Mouse (Mus musculus): ENCODE data around the gene 6430628N08Rik. TPM values are rescaled to one million over a fixed set of nuclear protein-coding genes. Genes with fewer than 3 reads are reported as not detected.

6430628N08Rik gene
- polyA plus RNA-seq, 1 experiment from 2014 or later, result 0.10 TPM

DNA sequence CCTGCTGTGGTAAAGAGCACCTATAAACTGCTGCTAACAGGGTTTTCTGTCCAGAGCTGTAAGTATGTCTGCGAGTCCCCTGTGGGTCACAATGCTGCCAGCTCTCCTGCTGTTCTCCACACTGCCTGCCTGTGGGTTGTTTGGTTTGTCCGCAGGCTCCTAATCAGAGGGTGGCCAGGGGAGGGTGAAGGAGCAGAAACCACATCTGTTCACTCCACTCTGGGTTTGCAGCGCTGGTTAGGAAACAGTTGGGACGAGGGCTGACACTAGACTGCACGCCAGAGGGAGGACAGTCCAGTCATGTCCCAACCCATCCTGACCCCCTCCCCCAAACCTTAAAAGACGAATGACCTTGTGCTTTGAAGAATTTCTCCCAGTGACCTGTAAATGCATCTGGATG, 35.4 kb upstream of the 6430628N08Rik start:
- Histone ChIP-seq H3K4me1 (ENCODE audit: control insufficient read depth, insufficient read depth, low read length) (peaks cover 7% of the 10 kb centered on the region), H3K4me2 (ENCODE audit: low read depth, low read length) (no peak overlapping the region), H3K9me3 (ENCODE audit: control insufficient read depth, low read length) (no peaks in the 10 kb centered on the region), H3K4me3 (ENCODE audit: low read depth, low read length) (no peak overlapping the region), H3K27me3 (replicated peaks; ENCODE audit: control insufficient read depth, insufficient read depth, low read length) (no peaks in the 10 kb centered on the region), H3K9ac (ENCODE audit: low read depth, low read length) (no peak overlapping the region), H3K36me3 (ENCODE audit: control insufficient read depth, insufficient read depth, low read length) (peaks cover 42% of the 10 kb centered on the region), H3K27ac (replicated peaks; ENCODE audit: low read depth, low read length) (peak overlapping the region; percentile 28; the same call in 1 of the 2 replicates)
- DNase-seq (ENCODE audit: low spot score) (no peak), ATAC-seq (ENCODE audit: low read depth) (no peak)
- WGBS, result 43% methylated on average over 6 of the region's 6 CpGs

DNA sequence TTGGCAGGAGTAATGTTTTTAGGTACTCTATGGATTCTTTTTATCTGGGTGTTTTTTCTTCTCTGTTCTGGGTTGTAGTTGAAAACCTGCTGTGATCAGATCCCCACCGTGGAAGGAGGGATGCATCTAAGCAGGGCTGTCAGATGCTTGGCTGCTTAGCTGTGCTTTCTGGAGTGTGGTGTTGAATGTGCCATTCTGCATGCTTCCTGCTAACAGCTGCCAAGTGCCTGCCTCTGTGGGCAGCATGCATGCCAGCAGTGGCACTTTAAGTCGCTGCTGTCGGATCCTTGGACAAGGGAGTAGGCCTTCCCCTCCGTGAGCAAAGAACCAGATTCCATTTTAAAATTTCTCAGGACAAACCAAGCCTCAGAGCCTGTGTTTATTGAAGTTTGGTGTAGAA, 34.9 kb upstream of the 6430628N08Rik start:
- no peaks in the 10 kb centered on the region for H3K9me3 ChIP-seq (ENCODE audit: control insufficient read depth, low read length)
- no peak overlapping the region for H3K27ac ChIP-seq (replicated peaks; ENCODE audit: low read depth, low read length)
- H3K9ac ChIP-seq (ENCODE audit: low read depth, low read length), result no peak overlapping the region
- no peak for ATAC-seq (ENCODE audit: low read depth)
- no peak overlapping the region for H3K4me2 ChIP-seq (ENCODE audit: low read depth, low read length)
- WGBS, result 45% methylated on average over 4 of the region's 4 CpGs
- H3K36me3 ChIP-seq (ENCODE audit: control insufficient read depth, insufficient read depth, low read length), result peaks cover 43% of the 10 kb centered on the region
- no peak overlapping the region for H3K4me3 ChIP-seq (ENCODE audit: low read depth, low read length)
- no peak for DNase-seq (ENCODE audit: low spot score)
- no peaks in the 10 kb centered on the region for H3K27me3 ChIP-seq (replicated peaks; ENCODE audit: control insufficient read depth, insufficient read depth, low read length)
- H3K4me1 ChIP-seq (ENCODE audit: control insufficient read depth, insufficient read depth, low read length), result peaks cover 7% of the 10 kb centered on the region

DNA sequence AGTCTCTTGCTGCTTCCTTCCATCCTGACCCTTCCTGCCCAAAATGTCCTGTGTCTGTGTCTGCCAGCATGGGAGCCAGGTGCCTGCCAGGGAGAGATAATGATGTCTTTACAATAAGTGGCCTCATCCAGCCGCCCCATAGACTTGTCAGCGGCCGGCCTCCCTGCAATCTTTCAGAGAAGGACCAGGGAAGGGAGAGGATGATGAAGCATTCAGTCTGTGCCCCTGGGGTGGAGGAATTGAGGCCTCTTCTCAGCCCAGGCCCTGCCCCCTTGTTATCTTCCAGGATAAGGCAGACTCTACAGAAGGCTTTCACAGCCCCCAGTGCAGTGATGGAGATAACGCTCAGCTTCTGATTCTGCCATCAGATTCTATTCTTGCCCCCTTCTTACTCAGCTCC, 34.2 kb upstream of the 6430628N08Rik start:
- 70% methylated on average over 4 of the region's 4 CpGs for WGBS
- no peak overlapping the region for H3K4me2 ChIP-seq (ENCODE audit: low read depth, low read length)
- H3K27me3 ChIP-seq (replicated peaks; ENCODE audit: control insufficient read depth, insufficient read depth, low read length), result no peaks in the 10 kb centered on the region
- no peaks in the 10 kb centered on the region for H3K9me3 ChIP-seq (ENCODE audit: control insufficient read depth, low read length)
- H3K9ac ChIP-seq (ENCODE audit: low read depth, low read length), result peak overlapping the region; percentile 34; the same call in 1 of the 2 replicates
- DNase-seq (ENCODE audit: low spot score) (no peak), ATAC-seq (ENCODE audit: low read depth) (no peak)
- no peak overlapping the region for H3K4me3 ChIP-seq (ENCODE audit: low read depth, low read length)
- H3K27ac ChIP-seq (replicated peaks; ENCODE audit: low read depth, low read length), result no peak overlapping the region
- peaks cover 42% of the 10 kb centered on the region for H3K36me3 ChIP-seq (ENCODE audit: control insufficient read depth, insufficient read depth, low read length)
- peaks cover 7% of the 10 kb centered on the region for H3K4me1 ChIP-seq (ENCODE audit: control insufficient read depth, insufficient read depth, low read length)

DNA sequence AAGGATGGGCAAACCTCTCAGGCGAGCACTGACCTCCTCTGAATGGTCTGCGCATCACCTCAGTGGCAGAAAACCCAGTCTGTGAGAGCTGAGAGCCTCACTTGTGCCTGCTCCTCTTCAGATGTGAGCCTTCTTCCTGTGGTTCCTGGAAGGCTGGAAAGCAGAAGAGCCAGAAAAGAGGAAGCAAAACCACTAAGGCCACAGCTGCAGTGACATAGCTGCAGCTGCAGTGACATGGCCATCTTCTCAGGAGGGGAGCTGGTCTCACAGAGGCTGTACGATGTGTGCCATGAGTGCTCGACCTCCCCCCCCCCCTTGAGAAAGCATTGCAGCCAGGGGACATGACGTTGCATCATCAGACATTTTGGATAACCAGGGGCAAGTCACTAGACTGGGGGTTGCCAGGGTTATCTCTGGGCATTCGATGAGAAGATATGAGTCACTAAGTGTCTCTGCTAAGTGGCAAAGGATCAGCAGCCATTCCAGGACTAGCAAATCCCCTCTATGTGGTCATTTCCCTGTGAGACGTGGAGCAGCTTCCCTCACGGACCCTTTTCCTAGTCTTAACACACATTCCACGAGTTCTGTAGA, 33.1 kb upstream of the 6430628N08Rik start:
- H3K9me3 ChIP-seq (ENCODE audit: control insufficient read depth, low read length), result no peaks in the 10 kb centered on the region
- H3K4me1 ChIP-seq (ENCODE audit: control insufficient read depth, insufficient read depth, low read length), result peaks cover 7% of the 10 kb centered on the region
- ATAC-seq (ENCODE audit: low read depth), result no peak
- DNase-seq (ENCODE audit: low spot score), result no peak
- no peak overlapping the region for H3K27ac ChIP-seq (replicated peaks; ENCODE audit: low read depth, low read length)
- no peak overlapping the region for H3K4me2 ChIP-seq (ENCODE audit: low read depth, low read length)
- H3K36me3 ChIP-seq (ENCODE audit: control insufficient read depth, insufficient read depth, low read length), result peaks cover 35% of the 10 kb centered on the region
- H3K4me3 ChIP-seq (ENCODE audit: low read depth, low read length), result no peak overlapping the region
- H3K27me3 ChIP-seq (replicated peaks; ENCODE audit: control insufficient read depth, insufficient read depth, low read length), result no peaks in the 10 kb centered on the region
- H3K9ac ChIP-seq (ENCODE audit: low read depth, low read length), result no peak overlapping the region
- WGBS, result 81% methylated on average over 9 of the region's 9 CpGs

DNA sequence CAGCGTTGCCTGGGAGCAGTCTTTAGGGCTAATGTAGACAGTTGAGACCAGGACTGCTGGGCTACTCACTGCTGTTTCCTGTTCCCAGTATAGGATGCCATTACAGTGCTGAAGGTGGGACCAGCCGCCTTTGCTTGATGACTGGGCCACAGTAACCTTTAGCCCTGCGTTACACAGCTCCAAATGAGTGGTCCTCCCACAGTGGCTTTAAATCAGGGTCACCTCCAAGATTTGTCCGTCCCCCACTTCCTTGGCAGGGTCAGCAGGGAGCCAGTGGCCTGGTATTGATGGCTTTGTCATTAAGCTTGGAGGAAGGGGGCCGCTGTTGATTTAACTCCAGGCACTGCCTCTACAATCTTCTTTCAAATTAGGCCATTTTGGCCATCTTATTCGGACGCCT, 27.1 kb upstream of the 6430628N08Rik start:
- Histone ChIP-seq H3K4me1 (ENCODE audit: control insufficient read depth, insufficient read depth, low read length) (no peaks in the 10 kb centered on the region), H3K27ac (replicated peaks; ENCODE audit: low read depth, low read length) (no peak overlapping the region), H3K4me3 (ENCODE audit: low read depth, low read length) (no peak overlapping the region), H3K9ac (ENCODE audit: low read depth, low read length) (no peak overlapping the region), H3K36me3 (ENCODE audit: control insufficient read depth, insufficient read depth, low read length) (peaks cover 39% of the 10 kb centered on the region; the same call in 1 of the 2 replicates), H3K4me2 (ENCODE audit: low read depth, low read length) (no peak overlapping the region), H3K27me3 (replicated peaks; ENCODE audit: control insufficient read depth, insufficient read depth, low read length) (no peaks in the 10 kb centered on the region), H3K9me3 (ENCODE audit: control insufficient read depth, low read length) (no peaks in the 10 kb centered on the region)
- ATAC-seq (ENCODE audit: low read depth), result no peak
- 70% methylated on average over 7 of the region's 7 CpGs for WGBS
- no peak for DNase-seq (ENCODE audit: low spot score)

DNA sequence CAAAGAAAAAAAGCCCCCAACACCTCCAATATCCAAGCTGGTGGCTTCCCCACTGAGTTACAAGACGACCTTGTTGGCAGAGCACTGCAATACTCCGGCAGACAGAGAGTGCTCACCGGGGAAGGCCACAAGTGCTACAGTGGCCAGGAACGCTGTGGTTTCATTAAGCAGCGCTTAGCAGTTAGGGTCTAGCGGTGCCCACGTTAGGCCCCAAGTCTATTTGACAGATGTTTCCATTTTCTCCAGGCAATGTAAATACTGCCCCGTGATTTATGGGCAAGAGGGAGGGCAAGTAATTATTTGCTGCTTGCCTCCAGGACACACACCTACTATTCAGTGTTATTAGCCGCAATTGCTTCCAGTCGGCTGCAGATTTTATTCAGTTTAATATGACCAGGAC, 26.6 kb upstream of the 6430628N08Rik start:
- Histone ChIP-seq H3K27me3 (replicated peaks; ENCODE audit: control insufficient read depth, insufficient read depth, low read length) (no peaks in the 10 kb centered on the region), H3K4me3 (ENCODE audit: low read depth, low read length) (no peak overlapping the region), H3K4me2 (ENCODE audit: low read depth, low read length) (no peak overlapping the region), H3K9me3 (ENCODE audit: control insufficient read depth, low read length) (no peaks in the 10 kb centered on the region), H3K9ac (ENCODE audit: low read depth, low read length) (no peak overlapping the region), H3K27ac (replicated peaks; ENCODE audit: low read depth, low read length) (no peak overlapping the region), H3K36me3 (ENCODE audit: control insufficient read depth, insufficient read depth, low read length) (peaks cover 39% of the 10 kb centered on the region; the same call in 1 of the 2 replicates), H3K4me1 (ENCODE audit: control insufficient read depth, insufficient read depth, low read length) (no peaks in the 10 kb centered on the region)
- no peak for DNase-seq (ENCODE audit: low spot score)
- 32% methylated on average over 10 of the region's 10 CpGs for WGBS
- no peak for ATAC-seq (ENCODE audit: low read depth)

DNA sequence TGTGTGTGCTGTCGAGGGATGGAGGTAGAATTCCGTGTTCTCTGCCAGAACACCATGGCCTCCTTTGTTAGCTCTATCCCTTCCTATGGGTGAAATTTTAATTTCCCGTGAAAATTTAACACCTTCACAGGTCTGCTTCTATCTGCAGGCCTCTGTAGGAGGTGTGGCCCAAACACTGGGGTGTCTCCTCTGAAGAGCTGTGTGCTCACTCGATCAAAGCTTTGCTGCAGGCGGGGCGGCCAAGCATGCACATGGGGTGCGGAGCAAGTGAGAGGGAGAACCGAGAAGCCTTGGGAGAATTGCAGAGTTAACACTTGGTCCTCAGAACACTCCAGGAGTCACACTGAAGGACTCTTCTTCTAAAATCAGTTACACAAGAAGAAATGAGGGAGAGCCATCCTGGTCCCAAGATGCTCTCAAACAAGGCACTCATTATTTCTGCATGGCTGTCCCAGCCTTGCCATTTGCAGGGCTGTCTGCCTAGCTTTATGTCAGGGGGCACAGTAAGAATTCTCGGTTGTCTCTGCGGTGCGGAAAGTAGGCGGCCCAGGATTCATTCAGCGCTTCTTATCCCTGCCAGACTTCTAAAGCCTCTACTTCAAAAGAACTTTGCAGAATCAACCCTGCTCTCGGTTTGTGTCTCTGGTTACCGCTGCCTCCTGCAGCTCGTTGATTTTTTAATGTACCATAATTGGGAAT, 20.8 kb upstream of the 6430628N08Rik start:
- no peak for ATAC-seq (ENCODE audit: low read depth)
- Histone ChIP-seq H3K9ac (ENCODE audit: low read depth, low read length) (no peak overlapping the region; the same call in 1 of the 2 replicates), H3K4me3 (ENCODE audit: low read depth, low read length) (no peak overlapping the region), H3K4me2 (ENCODE audit: low read depth, low read length) (no peak overlapping the region), H3K27me3 (replicated peaks; ENCODE audit: control insufficient read depth, insufficient read depth, low read length) (no peaks in the 10 kb centered on the region), H3K36me3 (ENCODE audit: control insufficient read depth, insufficient read depth, low read length) (peaks cover 36% of the 10 kb centered on the region; the same call in 1 of the 2 replicates), H3K27ac (replicated peaks; ENCODE audit: low read depth, low read length) (no peak overlapping the region), H3K9me3 (ENCODE audit: control insufficient read depth, low read length) (no peaks in the 10 kb centered on the region), H3K4me1 (ENCODE audit: control insufficient read depth, insufficient read depth, low read length) (0 out of 2 replicates have a peak, but pooled peaks cover 4% of the 10 kb centered on the region)
- 27% methylated on average over 16 of the region's 16 CpGs for WGBS
- peak; percentile 40 for DNase-seq (ENCODE audit: low spot score)

DNA sequence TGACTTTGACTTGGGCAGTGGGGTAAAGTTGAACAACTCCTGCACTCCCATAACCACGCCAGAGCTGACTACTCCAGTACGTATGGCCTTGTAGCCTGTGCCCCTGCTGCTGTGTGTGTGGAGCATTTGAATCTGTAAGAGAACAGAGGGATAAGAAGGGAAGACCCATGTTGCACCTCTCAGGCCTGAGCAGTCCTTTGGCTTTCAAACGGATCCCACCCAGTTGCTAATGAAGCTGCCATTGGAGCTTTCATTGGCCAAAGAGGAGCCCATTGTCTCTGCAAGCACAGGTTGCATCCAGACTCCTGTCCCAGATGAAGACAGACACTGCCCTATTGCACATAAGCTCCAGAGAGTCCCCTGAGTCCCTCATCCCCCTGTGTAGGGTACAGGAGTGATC, 17.2 kb upstream of the 6430628N08Rik start:
- no peaks in the 10 kb centered on the region for H3K27me3 ChIP-seq (replicated peaks; ENCODE audit: control insufficient read depth, insufficient read depth, low read length)
- DNase-seq (ENCODE audit: low spot score) (no peak), ATAC-seq (ENCODE audit: low read depth) (no peak)
- H3K9me3 ChIP-seq (ENCODE audit: control insufficient read depth, low read length), result no peaks in the 10 kb centered on the region
- peaks cover 40% of the 10 kb centered on the region for H3K36me3 ChIP-seq (ENCODE audit: control insufficient read depth, insufficient read depth, low read length)
- H3K4me2 ChIP-seq (ENCODE audit: low read depth, low read length), result no peak overlapping the region
- H3K4me1 ChIP-seq (ENCODE audit: control insufficient read depth, insufficient read depth, low read length), result peaks cover 4% of the 10 kb centered on the region; the same call in 1 of the 2 replicates
- H3K27ac ChIP-seq (replicated peaks; ENCODE audit: low read depth, low read length), result no peak overlapping the region
- 89% methylated on average over 3 of the region's 3 CpGs for WGBS
- no peak overlapping the region for H3K4me3 ChIP-seq (ENCODE audit: low read depth, low read length)
- no peak overlapping the region for H3K9ac ChIP-seq (ENCODE audit: low read depth, low read length)
